In the genomic region with DNA sequence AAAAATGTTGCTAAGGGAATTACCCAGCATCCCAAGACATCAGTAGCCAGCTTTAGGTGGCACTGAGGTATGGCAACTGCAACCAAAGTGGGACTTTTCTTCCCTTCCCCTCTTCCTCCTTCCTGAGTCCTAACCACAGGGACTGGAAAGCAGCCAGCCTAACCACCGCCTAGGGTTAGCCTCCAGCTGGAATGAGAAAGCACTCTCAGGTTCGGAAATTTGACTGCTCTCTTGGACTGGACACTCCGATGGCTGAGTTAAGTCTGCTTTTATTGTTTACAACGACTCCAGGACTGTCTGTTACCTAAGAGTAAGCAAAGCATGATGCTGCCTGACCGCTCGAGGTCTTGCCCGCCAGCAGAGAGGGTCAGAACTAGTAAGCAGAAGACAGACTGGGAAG, we compare ENCODE assay signal across 23 mouse cellular contexts. TPM values are rescaled to one million over a fixed set of nuclear protein-coding genes. Genes with fewer than 3 reads are reported as not detected.
DNase-seq lines count a peak whose midpoint lies in the region; ATAC-seq and TF ChIP-seq lines count a peak whose summit lies in the region.
"Had no signal": no experiment of that assay in that cellular context is flagged by ENCODE, and none has a peak within 500 bp of the region (broad histone marks: within the 10 kb centered on the region; RNA-seq: fewer than 3 reads in every experiment).

No protein-coding gene starts in this region.

- H3K4me1 ChIP-seq in hindbrain, embryonic 10.5 days (replicated peaks) = peaks cover 40% of the 10 kb centered on the region
- peaks cover 28% of the 10 kb centered on the region for H3K4me1 ChIP-seq in hindbrain, embryonic 14.5 days (replicated peaks; ENCODE audit: control insufficient read depth, insufficient read depth, low read length)
- H3K4me1 ChIP-seq in heart, embryonic 12.5 days (replicated peaks) = peaks cover 15% of the 10 kb centered on the region
- peaks cover 17% of the 10 kb centered on the region for H3K4me1 ChIP-seq in heart, embryonic 10.5 days

- 0 out of 2 replicates have a peak, but pooled peaks cover 6% of the 10 kb centered on the region for H3K27me3 ChIP-seq in hindbrain, embryonic 10.5 days (ENCODE audit: insufficient read depth, poor library complexity, severe bottlenecking)
- H3K27me3 ChIP-seq in hindbrain, embryonic 14.5 days (ENCODE audit: control insufficient read depth, insufficient read depth, low read length) = no peaks in the 10 kb centered on the region
- H3K27me3 ChIP-seq in myocyte (ENCODE audit: control insufficient read depth, insufficient read depth, insufficient read length) = no peaks in the 10 kb centered on the region
- H3K27me3 ChIP-seq in heart, embryonic 12.5 days (replicated peaks) = no peaks in the 10 kb centered on the region
- no peaks in the 10 kb centered on the region for H3K27me3 ChIP-seq in heart, embryonic 10.5 days (ENCODE audit: insufficient read depth, poor library complexity, severe bottlenecking)
- H3K27me3 ChIP-seq: CH12.LX; hindbrain, embryonic 15.5 days; lung, embryonic 15.5 days had no signal

- H3K79me2 ChIP-seq in myocyte (ENCODE audit: control insufficient read depth, insufficient read depth) = no peaks in the 10 kb centered on the region

- no peak overlapping the region for H3K4me3 ChIP-seq in hindbrain, embryonic 10.5 days
- H3K4me3 ChIP-seq in hindbrain, embryonic 14.5 days (replicated peaks; ENCODE audit: low read length) = no peak overlapping the region
- no peak overlapping the region for H3K4me3 ChIP-seq in myocyte
- no peak overlapping the region for H3K4me3 ChIP-seq in heart, embryonic 12.5 days
- H3K4me3 ChIP-seq in heart, embryonic 10.5 days = no peak overlapping the region
- H3K4me3 ChIP-seq: erythroblast, embryonic 14.5 days; hindbrain, embryonic 15.5 days; lung, embryonic 15.5 days had no signal

- H3K9me3 ChIP-seq in hindbrain, embryonic 10.5 days = no peaks in the 10 kb centered on the region
- H3K9me3 ChIP-seq in hindbrain, embryonic 14.5 days (ENCODE audit: control insufficient read depth, low read length) = no peaks in the 10 kb centered on the region
- no peaks in the 10 kb centered on the region for H3K9me3 ChIP-seq in heart, embryonic 12.5 days (replicated peaks)
- H3K9me3 ChIP-seq in heart, embryonic 10.5 days = no peaks in the 10 kb centered on the region; the same call in 1 of the 2 replicates
- H3K9me3 ChIP-seq: hindbrain, embryonic 15.5 days; lung, embryonic 15.5 days had no signal

- no peak for ATAC-seq in hindbrain, embryonic 14.5 days (ENCODE audit: low FRiP score)
- peak; percentile 26 to 65; a peak in 3 of 4 replicates for ATAC-seq in hematopoietic stem cell, adult 5-6 weeks (replicated peaks in 1 of 2; ENCODE audit: insufficient read depth in 1 of 2, low FRiP score in 2 of 2, low TSS enrichment in 1 of 2, low read depth in 1 of 2, poor library complexity in 2 of 2, severe bottlenecking in 2 of 2)
- no peak for ATAC-seq in heart, embryonic 12.5 days (ENCODE audit: insufficient number of reproducible peaks, low FRiP score)

- H3K9ac ChIP-seq in hindbrain, embryonic 14.5 days = no peak overlapping the region
- H3K9ac ChIP-seq in heart, embryonic 12.5 days = no peak overlapping the region
- H3K9ac ChIP-seq: hindbrain, embryonic 15.5 days; lung, embryonic 15.5 days had no signal

- no peak for TF ChIP-seq POLR2A in myocyte (IDR thresholded peaks at IDR 0.05; ENCODE audit: insufficient read length, low read depth)

- H3ac ChIP-seq in myocyte (ENCODE audit: control insufficient read depth, insufficient read length) = no peak overlapping the region

- 94% methylated on average over 7 of the region's 7 CpGs for WGBS in hindbrain, embryonic 10.5 days
- WGBS in hindbrain, embryonic 14.5 days = 88% methylated on average over 7 of the region's 7 CpGs
- 83% methylated on average over 7 of the region's 7 CpGs for WGBS in heart, embryonic 12.5 days
- WGBS in heart, embryonic 10.5 days = 82% methylated on average over 7 of the region's 7 CpGs

- peak overlapping the region; percentile 12; the same call in 1 of the 2 replicates for H3K27ac ChIP-seq in hindbrain, embryonic 10.5 days
- H3K27ac ChIP-seq in hindbrain, embryonic 14.5 days = no peak overlapping the region
- H3K27ac ChIP-seq in heart, embryonic 12.5 days (ENCODE audit: poor library complexity, severe bottlenecking) = no peak overlapping the region
- H3K27ac ChIP-seq in heart, embryonic 10.5 days = no peak overlapping the region
- H3K27ac ChIP-seq: hindbrain, embryonic 15.5 days; lung, embryonic 15.5 days had no signal

- no peaks in the 10 kb centered on the region for H3K36me3 ChIP-seq in hindbrain, embryonic 10.5 days
- no peaks in the 10 kb centered on the region for H3K36me3 ChIP-seq in hindbrain, embryonic 14.5 days (replicated peaks; ENCODE audit: control insufficient read depth, insufficient read depth)
- H3K36me3 ChIP-seq in myocyte (ENCODE audit: control insufficient read depth, insufficient read depth) = no peaks in the 10 kb centered on the region
- no peaks in the 10 kb centered on the region for H3K36me3 ChIP-seq in heart, embryonic 12.5 days
- H3K36me3 ChIP-seq in heart, embryonic 10.5 days = no peaks in the 10 kb centered on the region
- H3K36me3 ChIP-seq: hindbrain, embryonic 15.5 days; lung, embryonic 15.5 days had no signal

- H3K4me2 ChIP-seq in hindbrain, embryonic 14.5 days (replicated peaks) = no peak overlapping the region
- H3K4me2 ChIP-seq in myocyte (ENCODE audit: low read depth) = peak overlapping the region; percentile 42
- H3K4me2 ChIP-seq in heart, embryonic 12.5 days = no peak overlapping the region
- H3K4me2 ChIP-seq: hindbrain, embryonic 15.5 days; lung, embryonic 15.5 days had no signal

- DNase-seq in hindbrain, embryonic 10.5 days (ENCODE audit: low spot score) = no peak
- DNase-seq in hindbrain, embryonic 14.5 days (ENCODE audit: low spot score) = no peak
- peak; percentile 55 for DNase-seq in adipocyte (ENCODE audit: low spot score)
- no peak for DNase-seq in retina, postnatal 1 day
- DNase-seq in heart, embryonic 10.5 days (ENCODE audit: low spot score) = no peak
- DNase-seq: adrenal gland, postnatal 14 days; kidney, adult 11 months; midbrain, embryonic 14.5 days; right cerebral cortex, postnatal 4 days; thymus, postnatal 14 days had no signal

TF ChIP-seq in myocyte, 11 proteins besides CTCF, POLR2A, EP300 and RAD21:
- no peak for TF ChIP-seq MYOD1 (IDR thresholded peaks at IDR 0.05; ENCODE audit: control insufficient read depth in 1 of 3, insufficient read length in 2 of 3, low read depth in 2 of 3)
- no peak for TF ChIP-seq USF1 (IDR thresholded peaks at IDR 0.05; ENCODE audit: low read depth)
- TF ChIP-seq SRF (IDR thresholded peaks at IDR 0.05; ENCODE audit: control insufficient read depth, insufficient read length, low read depth) = no peak
- no peak for TF ChIP-seq CEBPB (IDR thresholded peaks at IDR 0.05; ENCODE audit: insufficient read depth, poor library complexity, severe bottlenecking)
- TF ChIP-seq MYOG (IDR thresholded peaks at IDR 0.05; ENCODE audit: control insufficient read depth in 1 of 3, insufficient read depth in 1 of 3, insufficient read length in 2 of 3, low read depth in 2 of 3) = no peak
- no peak for TF ChIP-seq POLR2AphosphoS2 (IDR thresholded peaks at IDR 0.05; ENCODE audit: insufficient read length, low read depth)
- TF ChIP-seq TCF12 (IDR thresholded peaks at IDR 0.05; ENCODE audit: insufficient read depth, poor library complexity, severe bottlenecking) = no peak
- TF ChIP-seq TCF3 (IDR thresholded peaks at IDR 0.05; ENCODE audit: insufficient read length, low read depth) = no peak

RNA-seq across cellular contexts. Expression of a gene that starts 26.2 kb away (rescaled TPM):
- polyA plus RNA-seq in hindbrain, embryonic 10.5 days (2016; fragmentation: Nextera tagmentation; extraction: Ambion mirVana) = 8.8 and 14.1 TPM in 2 replicates
- 6.5 and 8.2 TPM in 2 replicates for polyA plus RNA-seq in hindbrain, embryonic 14.5 days (2014; fragmentation: Nextera tagmentation; extraction: Ambion mirVana)
- 4.6 and 5.7 TPM in 2 replicates for total RNA-seq in hematopoietic stem cell, adult 5-6 weeks (2017)
- 3.6 TPM for polyA plus RNA-seq in myocyte (2012; fragmentation: generic; extraction: Trizol)
- polyA plus RNA-seq in heart, embryonic 12.5 days (2016; fragmentation: Nextera tagmentation; extraction: Ambion mirVana) = 6.3 and 9.1 TPM in 2 replicates
- 9.2 TPM in 2 replicates for polyA plus RNA-seq in heart, embryonic 10.5 days (2016; fragmentation: Nextera tagmentation; extraction: Ambion mirVana)
- polyA plus RNA-seq: erythroblast, embryonic 14.5 days had no signal

RNA-seq across cellular contexts. Expression of a gene that starts 26.6 kb away (rescaled TPM):
- polyA plus RNA-seq in hindbrain, embryonic 10.5 days (2016; fragmentation: Nextera tagmentation; extraction: Ambion mirVana) = not detected in 2 replicates
- polyA plus RNA-seq in hindbrain, embryonic 14.5 days (2014; fragmentation: Nextera tagmentation; extraction: Ambion mirVana) = not detected in 2 replicates
- not detected in 2 replicates for total RNA-seq in hematopoietic stem cell, adult 5-6 weeks (2017)
- polyA plus RNA-seq in myocyte (2012; fragmentation: generic; extraction: Trizol) = not detected
- not detected in 2 replicates for polyA plus RNA-seq in heart, embryonic 12.5 days (2016; fragmentation: Nextera tagmentation; extraction: Ambion mirVana)
- polyA plus RNA-seq in heart, embryonic 10.5 days (2016; fragmentation: Nextera tagmentation; extraction: Ambion mirVana) = not detected in 2 replicates
- total RNA-seq: adrenal gland, postnatal 14 days; CH12.LX; layer of hippocampus, adult 18-20 months; left cerebral cortex, adult 8-10 months had no signal
- polyA plus RNA-seq: cortical plate, adult 2 months; erythroblast, embryonic 14.5 days; frontal cortex, adult 2 months; heart, embryonic 14.5 days; hindbrain, embryonic 15.5 days; limb, embryonic 14.5 days; lung, embryonic 15.5 days; midbrain, embryonic 14.5 days had no signal

Comparison
In these comparisons a context has a peak if more than half of its experiments do, and no peak if none do; other contexts are left out.
1. ATAC-seq: peak in hematopoietic stem cell, adult 5-6 weeks (2 of 2); none in hindbrain, embryonic 14.5 days (single experiment) and heart, embryonic 12.5 days (single experiment).